Mouse (Mus musculus) testis, adult 2 months (tissue): Measurements from ENCODE around the gene Ctu2.

Experiments
- CTCF ChIP-seq: fragments of 200-500 bp; IDR thresholded peaks from 2 replicates; pipeline ENCODE4 v1.5.1; 2012; ENCODE audit warnings: low read depth, mild to moderate bottlenecking, inconsistent platforms, low read length, moderate library complexity; ENCODE audit not compliant: control insufficient read depth, insufficient read depth, insufficient replicate concordance
- POLR2A ChIP-seq: fragments of 200-500 bp; IDR thresholded peaks from 2 replicates; pipeline ENCODE4 v1.6.1; 2012; ENCODE audit warnings: low read depth, mild to moderate bottlenecking, inconsistent platforms, low read length, moderate library complexity; ENCODE audit not compliant: control insufficient read depth

DNA sequence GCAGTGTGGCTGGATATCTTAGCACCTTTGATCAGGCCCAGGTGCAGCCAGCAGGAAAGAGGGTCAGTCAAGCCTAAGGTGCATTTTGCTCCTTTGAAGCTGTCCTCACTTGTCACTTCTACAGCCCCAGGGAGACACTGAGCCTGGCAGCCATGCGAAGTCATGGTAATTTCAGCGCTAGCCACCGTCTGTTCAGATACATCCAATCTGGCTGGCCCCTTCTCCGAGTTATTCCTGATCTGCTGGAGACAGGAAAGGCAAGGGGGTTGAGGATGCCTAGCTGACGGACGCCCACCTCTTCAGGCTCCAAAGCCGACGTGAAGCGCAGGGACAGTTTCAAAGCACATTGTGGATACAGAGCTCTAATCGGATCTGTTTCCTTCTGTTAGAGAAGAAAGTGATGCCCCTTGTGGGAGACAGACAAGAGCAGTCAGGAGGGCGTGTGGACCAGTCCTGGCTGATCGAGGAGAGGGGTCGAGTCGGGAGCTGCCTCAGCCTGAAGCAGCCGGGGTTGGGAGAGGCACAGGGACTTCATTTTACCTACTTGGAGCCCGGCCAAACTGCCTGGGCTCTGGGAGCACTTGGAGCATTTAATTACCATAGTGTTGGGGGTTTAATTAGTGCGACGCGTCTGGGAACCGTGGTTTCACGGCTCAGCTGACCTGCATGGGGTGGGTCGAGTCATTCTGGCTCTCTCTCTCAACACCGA is 47.9 kb downstream of the Ctu2 start:
- TF ChIP-seq CTCF, result no peak
- no peak for TF ChIP-seq POLR2A
